Comparison of ENCODE assay signal across 8 mouse cellular contexts in genomic region chr15:7480211-7480610, GRCm38 (mm10).
DNase-seq lines count a peak whose midpoint lies in the region; ATAC-seq and TF ChIP-seq lines count a peak whose summit lies in the region.

No protein-coding gene starts in this region.

- 11% methylated on average over 11 of the region's 11 CpGs for WGBS in midbrain, embryonic 14.5 days
- WGBS in midbrain, embryonic 10.5 days = 14% methylated on average over 11 of the region's 11 CpGs
- 4% methylated on average over 11 of the region's 11 CpGs for WGBS in heart, postnatal 0 days
- WGBS in midbrain, embryonic 15.5 days = 14% methylated on average over 11 of the region's 11 CpGs

- no peaks in the 10 kb centered on the region for H3K27me3 ChIP-seq in midbrain, embryonic 14.5 days (ENCODE audit: control insufficient read depth, insufficient read depth, low read length)
- peaks cover 19% of the 10 kb centered on the region for H3K27me3 ChIP-seq in midbrain, embryonic 10.5 days (ENCODE audit: low read depth, poor library complexity, severe bottlenecking)
- H3K27me3 ChIP-seq in heart, postnatal 0 days (ENCODE audit: control insufficient read depth, insufficient read depth, low read length) = peaks cover 64% of the 10 kb centered on the region
- H3K27me3 ChIP-seq in midbrain, embryonic 15.5 days (replicated peaks) = no peaks in the 10 kb centered on the region

- ATAC-seq in midbrain, embryonic 14.5 days (ENCODE audit: low FRiP score, low TSS enrichment) = peak; percentile 53
- ATAC-seq in heart, postnatal 0 days (ENCODE audit: insufficient read depth, low read depth) = peak; percentile 90
- peak; percentile 91 for ATAC-seq in midbrain, embryonic 15.5 days (replicated peaks)

- H3K9ac ChIP-seq in midbrain, embryonic 14.5 days (replicated peaks; ENCODE audit: low read length) = no peak overlapping the region
- H3K9ac ChIP-seq in heart, postnatal 0 days (replicated peaks; ENCODE audit: low read depth, low read length) = no peak overlapping the region
- no peak overlapping the region for H3K9ac ChIP-seq in midbrain, embryonic 15.5 days

- no peak for TF ChIP-seq CTCF in heart, postnatal 0 days (IDR thresholded peaks at IDR 0.05; ENCODE audit: low read depth)

- no peaks in the 10 kb centered on the region for H3K9me3 ChIP-seq in midbrain, embryonic 14.5 days (ENCODE audit: control insufficient read depth, low read length)
- H3K9me3 ChIP-seq in midbrain, embryonic 10.5 days (replicated peaks) = 0 out of 2 replicates have a peak, but pooled peaks cover 4% of the 10 kb centered on the region
- no peaks in the 10 kb centered on the region for H3K9me3 ChIP-seq in heart, postnatal 0 days (replicated peaks; ENCODE audit: control insufficient read depth, low read length)
- no peaks in the 10 kb centered on the region for H3K9me3 ChIP-seq in midbrain, embryonic 15.5 days

- TF ChIP-seq EP300 in heart, postnatal 0 days (IDR thresholded peaks at IDR 0.05; ENCODE audit: low read depth) = no peak

- peak; percentile 24 for DNase-seq in adrenal gland, postnatal 14 days
- no peak for DNase-seq in adrenal gland, postnatal 10 days
- peak; percentile 78 for DNase-seq in midbrain, embryonic 14.5 days
- DNase-seq in midbrain, embryonic 10.5 days (ENCODE audit: low spot score) = no peak
- DNase-seq in heart, postnatal 0 days (ENCODE audit: low spot score) = peak; percentile 80
- no peak for DNase-seq in embryo, embryonic 9.5 days (ENCODE audit: extremely low spot score)
- DNase-seq in layer of hippocampus, postnatal 25 days (ENCODE audit: extremely low spot score in 1 of 2, low spot score in 1 of 2) = no peak

- H3K36me3 ChIP-seq in midbrain, embryonic 14.5 days (ENCODE audit: control insufficient read depth, insufficient read depth, low read length) = no peaks in the 10 kb centered on the region
- no peaks in the 10 kb centered on the region for H3K36me3 ChIP-seq in midbrain, embryonic 10.5 days
- no peaks in the 10 kb centered on the region for H3K36me3 ChIP-seq in heart, postnatal 0 days (replicated peaks; ENCODE audit: control insufficient read depth, insufficient read depth, low read length)
- no peaks in the 10 kb centered on the region for H3K36me3 ChIP-seq in midbrain, embryonic 15.5 days (replicated peaks)

- H3K4me1 ChIP-seq in midbrain, embryonic 14.5 days (ENCODE audit: control insufficient read depth, insufficient read depth, low read length) = peaks cover 7% of the 10 kb centered on the region; the same call in 1 of the 2 replicates
- peaks cover 10% of the 10 kb centered on the region for H3K4me1 ChIP-seq in midbrain, embryonic 10.5 days
- H3K4me1 ChIP-seq in heart, postnatal 0 days (ENCODE audit: control insufficient read depth, insufficient read depth) = peaks cover 12% of the 10 kb centered on the region; the same call in 1 of the 2 replicates
- peaks cover 6% of the 10 kb centered on the region for H3K4me1 ChIP-seq in midbrain, embryonic 15.5 days

- no peak overlapping the region for H3K4me2 ChIP-seq in midbrain, embryonic 14.5 days (ENCODE audit: low read length)
- peak overlapping the region; percentile 23; the same call in 1 of the 2 replicates for H3K4me2 ChIP-seq in heart, postnatal 0 days (ENCODE audit: low read depth, low read length)
- H3K4me2 ChIP-seq in midbrain, embryonic 15.5 days = 0 out of 2 replicates have a peak overlapping the region, but pooled peaks have one; percentile 4

- H3K27ac ChIP-seq in midbrain, embryonic 14.5 days (replicated peaks; ENCODE audit: low read depth, low read length) = no peak overlapping the region
- no peak overlapping the region for H3K27ac ChIP-seq in midbrain, embryonic 10.5 days (replicated peaks)
- no peak overlapping the region; the same call in 1 of the 2 replicates for H3K27ac ChIP-seq in heart, postnatal 0 days (ENCODE audit: low read depth)
- H3K27ac ChIP-seq in midbrain, embryonic 15.5 days = no peak overlapping the region

- H3K4me3 ChIP-seq in midbrain, embryonic 14.5 days (replicated peaks; ENCODE audit: low read depth, low read length) = no peak overlapping the region
- H3K4me3 ChIP-seq in midbrain, embryonic 10.5 days = no peak overlapping the region
- H3K4me3 ChIP-seq in heart, postnatal 0 days (ENCODE audit: low read depth, low read length) = no peak overlapping the region
- no peak overlapping the region for H3K4me3 ChIP-seq in midbrain, embryonic 15.5 days

Comparison
In these comparisons a context has a peak if more than half of its experiments do, and no peak if none do; other contexts are left out.
1. DNase-seq: peak in adrenal gland, postnatal 14 days (single experiment), midbrain, embryonic 14.5 days (single experiment) and heart, postnatal 0 days (single experiment); none in adrenal gland, postnatal 10 days (single experiment), midbrain, embryonic 10.5 days (single experiment), embryo, embryonic 9.5 days (single experiment) and layer of hippocampus, postnatal 25 days (0 of 2).
2. Peak in every context shown above with its lines, with median percentiles within 50 percentile points of each other: ATAC-seq.